Mouse (Mus musculus): ENCODE data around the gene Prkar2b.

GRCm38 (mm10) chr12:31931818-31932217 lies 129.3 kb downstream of the Prkar2b start:
- TF ChIP-seq CTCF (IDR thresholded peaks at IDR 0.05; ENCODE audit: low read depth, low read length) (no peak), POLR2A (IDR thresholded peaks at IDR 0.05; ENCODE audit: borderline replicate concordance, low read depth, low read length) (no peak)
